Mouse (Mus musculus) limb, embryonic 12.5 days (tissue): ENCODE results near the gene Aktip. TPM values are rescaled to one million over a fixed set of nuclear protein-coding genes. Genes with fewer than 3 reads are reported as not detected.

Experiments used
- ATAC-seq: fragments of 200-750 bp; cut with Nextera tagmentation; 2 replicates; pipeline ENCODE4 v1.8.0; 2017; ENCODE audit warnings: low read depth, moderate TSS enrichment; ENCODE audit not compliant: insufficient number of reproducible peaks, insufficient read depth, low FRiP score, low TSS enrichment
- H3K27ac ChIP-seq: fragments of 300-500 bp; sonication (generic); 2 replicates; pipeline ENCODE4 v1.5.1; 2016; ENCODE audit warnings: mild to moderate bottlenecking, moderate library complexity
- H3K27me3 ChIP-seq: fragments of 300-500 bp; sonication (generic); 2 replicates; pipeline ENCODE4 v1.6.1; 2016; ENCODE audit warnings: mild to moderate bottlenecking, moderate library complexity
- H3K36me3 ChIP-seq: fragments of 300-500 bp; sonication (generic); 2 replicates; pipeline ENCODE4 v1.6.1; 2016; ENCODE audit warnings: mild to moderate bottlenecking, moderate library complexity
- H3K4me1 ChIP-seq: fragments of 300-500 bp; sonication (generic); replicated peaks from 2 replicates; pipeline ENCODE4 v1.6.1; 2016
- H3K4me2 ChIP-seq: fragments of 300-500 bp; sonication (generic); 2 replicates; pipeline ENCODE4 v1.6.1; 2016; ENCODE audit warnings: mild to moderate bottlenecking, moderate library complexity
- H3K4me3 ChIP-seq: fragments of 300-500 bp; sonication (generic); replicated peaks from 2 replicates; pipeline ENCODE4 v1.5.1; 2016; ENCODE audit warnings: mild to moderate bottlenecking
- H3K9ac ChIP-seq: fragments of 300-500 bp; sonication (generic); replicated peaks from 2 replicates; pipeline ENCODE4 v1.6.1; 2016; ENCODE audit warnings: mild to moderate bottlenecking, moderate library complexity
- H3K9me3 ChIP-seq: fragments of 300-500 bp; sonication (generic); 2 replicates; pipeline ENCODE4 v1.6.1; 2016; ENCODE audit warnings: mild to moderate bottlenecking, moderate library complexity
- WGBS: fragments of 180-500 bp; shearing (Covaris S2); methylation state at CpG from one replicate; pipeline ENCODE4 v1.1.7; 2016; 5-methylcytosine and 5-hydroxymethylcytosine counted together
- polyA plus RNA-seq: library from polyadenylated mRNA; unstranded; fragments of >200 nt; fragmentation: Nextera tagmentation; extraction: Ambion mirVana; gene quantifications from 2 replicates; pipeline ENCODE4 v1.2.1, GENCODE M21; 2016

Gene Aktip
- polyA plus RNA-seq, 1 experiment from 2014 or later, result 43.0 TPM

DNA sequence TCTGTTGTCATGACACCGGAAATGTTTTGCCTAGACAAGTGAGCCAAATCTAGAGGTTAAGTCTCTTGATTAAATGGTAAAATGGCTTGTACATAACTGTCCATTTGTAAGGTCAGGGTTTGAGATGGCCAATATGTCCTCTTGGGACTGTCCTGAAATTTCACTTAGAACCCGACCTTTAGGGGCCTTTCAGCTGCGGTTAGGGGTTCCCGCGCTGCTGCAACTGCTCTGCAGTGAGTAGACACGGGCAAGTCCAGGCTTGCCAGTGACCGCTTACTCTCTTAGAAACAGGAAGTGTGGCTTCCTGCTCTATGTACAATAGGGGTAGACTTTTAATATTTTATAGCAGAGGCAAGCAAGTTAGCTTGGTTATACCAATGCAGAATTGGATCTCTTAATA lies 117.9 kb downstream of the Aktip start:
- no peak for ATAC-seq

GRCm38 (mm10) chr8:91079678-91080077 lies 120.1 kb downstream of the Aktip start:
- Histone ChIP-seq H3K27ac (no peak overlapping the region), H3K9me3 (no peaks in the 10 kb centered on the region), H3K4me3 (no peak overlapping the region), H3K9ac (no peak overlapping the region), H3K27me3 (no peaks in the 10 kb centered on the region), H3K4me2 (no peak overlapping the region), H3K4me1 (no peaks in the 10 kb centered on the region), H3K36me3 (peaks cover 41% of the 10 kb centered on the region)
- 93% methylated on average over 2 of the region's 2 CpGs for WGBS
- ATAC-seq, result no peak

More for the DNA sequence above, 117.9 kb downstream of the Aktip start:
- no peak overlapping the region for H3K4me2 ChIP-seq
- no peak overlapping the region for H3K4me3 ChIP-seq
- no peaks in the 10 kb centered on the region for H3K27me3 ChIP-seq
- WGBS, result 82% methylated on average over 7 of the region's 7 CpGs
- no peak overlapping the region for H3K9ac ChIP-seq
- peaks cover 51% of the 10 kb centered on the region for H3K36me3 ChIP-seq
- no peaks in the 10 kb centered on the region for H3K9me3 ChIP-seq
- no peak overlapping the region for H3K27ac ChIP-seq
- H3K4me1 ChIP-seq, result no peaks in the 10 kb centered on the region

- Histone ChIP-seq H3K27me3 (no peaks in the 10 kb centered on the region), H3K36me3 (peaks cover 28% of the 10 kb centered on the region), H3K4me2 (no peak overlapping the region), H3K27ac (no peak overlapping the region), H3K9me3 (no peaks in the 10 kb centered on the region), H3K4me1 (no peaks in the 10 kb centered on the region), H3K4me3 (no peak overlapping the region), H3K9ac (no peak overlapping the region)
- ATAC-seq, result no peak
- 89% methylated on average over 12 of the region's 12 CpGs for WGBS
These were observed 122.5 kb downstream of the Aktip start for GRCm38 (mm10) chr8:91077077-91077867.

DNA sequence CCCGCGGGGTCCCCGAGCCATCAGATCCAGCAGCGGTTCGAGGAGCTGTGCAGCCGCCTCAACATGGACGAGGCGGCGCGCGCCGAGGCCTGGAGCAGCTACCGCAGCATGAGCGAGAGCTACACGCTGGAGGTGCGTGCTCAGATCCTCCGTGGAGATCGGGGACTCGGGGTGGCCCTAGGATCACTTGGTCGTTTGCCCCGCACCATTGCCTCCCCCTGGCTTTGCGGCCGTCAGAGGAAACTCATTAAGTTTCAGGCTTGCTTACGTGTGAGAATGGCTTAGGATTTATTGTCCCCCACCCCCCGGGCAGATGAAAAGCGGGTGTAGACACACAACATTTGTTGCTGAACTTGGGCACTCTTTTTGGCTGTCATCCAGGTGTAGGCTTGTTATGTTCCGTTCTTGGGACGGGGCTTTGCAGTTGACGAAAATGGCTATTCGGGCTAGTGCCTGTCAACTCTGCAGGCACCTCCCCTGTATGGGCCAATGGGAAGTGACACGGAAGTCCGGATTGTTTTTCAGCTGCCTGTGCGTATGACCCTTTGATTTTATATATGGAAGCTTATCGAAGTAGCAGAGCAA lies 129.4 kb downstream of the Aktip start:
- Histone ChIP-seq H3K4me2 (peak overlapping the region; percentile 64), H3K36me3 (no peaks in the 10 kb centered on the region), H3K27ac (peak overlapping the region; percentile 71; the same call in 1 of the 2 replicates), H3K27me3 (no peaks in the 10 kb centered on the region), H3K9ac (peak overlapping the region; percentile 78), H3K4me3 (peak overlapping the region; percentile 93), H3K4me1 (peaks cover 12% of the 10 kb centered on the region), H3K9me3 (no peaks in the 10 kb centered on the region)
- ATAC-seq, result peak; percentile 82
- WGBS, result under 1% methylated on average over 34 of the region's 34 CpGs

GRCm38 (mm10) chr8:91069834-91070233 lies 129.9 kb downstream of the Aktip start, which contains the start of gene Rbl2:
TSS of gene Rbl2 (plus strand) at chr8:91070057.
- WGBS, result 1% methylated on average over 25 of the region's 25 CpGs

DNA sequence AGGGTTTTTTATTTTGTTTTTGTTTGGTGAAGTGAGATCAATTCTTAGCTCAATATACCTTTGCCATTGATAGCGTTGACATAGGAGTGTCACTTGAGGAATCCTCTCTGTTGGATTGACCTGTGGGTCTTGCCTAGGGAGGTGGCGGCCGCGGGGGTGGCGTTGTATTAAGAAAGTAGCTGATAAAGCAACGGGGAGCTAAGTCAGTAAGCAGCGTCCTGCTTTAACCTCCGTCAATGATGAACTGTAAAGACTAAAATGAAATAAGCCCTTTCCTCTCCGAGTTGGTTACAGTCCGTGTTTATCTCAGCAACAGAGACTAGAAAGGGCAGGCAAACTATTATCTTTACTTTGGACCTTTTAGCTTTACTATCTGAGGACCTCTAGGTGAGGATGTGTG lies 130.4 kb downstream of the Aktip start:
- Histone ChIP-seq H3K9ac (peak overlapping the region; percentile 78), H3K27me3 (no peaks in the 10 kb centered on the region), H3K36me3 (no peaks in the 10 kb centered on the region), H3K4me2 (peak overlapping the region; percentile 64), H3K4me3 (peak overlapping the region; percentile 93), H3K4me1 (peaks cover 12% of the 10 kb centered on the region), H3K27ac (no peak overlapping the region), H3K9me3 (no peaks in the 10 kb centered on the region)
- 8% methylated on average over 10 of the region's 10 CpGs for WGBS
- ATAC-seq, result no peak

More at GRCm38 (mm10) chr8:91069834-91070233, 129.9 kb downstream of the Aktip start, which contains the start of gene Rbl2:
- ATAC-seq, result peak; percentile 94
- Histone ChIP-seq H3K4me1 (peaks cover 12% of the 10 kb centered on the region), H3K9me3 (no peaks in the 10 kb centered on the region), H3K36me3 (no peaks in the 10 kb centered on the region), H3K27me3 (no peaks in the 10 kb centered on the region), H3K4me3 (peak within 1 kb of the TSS; percentile 93), H3K9ac (peak within 1 kb of the TSS; percentile 78), H3K4me2 (peak within 1 kb of the TSS; percentile 64), H3K27ac (peak within 1 kb of the TSS; percentile 71; the same call in 1 of the 2 replicates)

GRCm38 (mm10) chr8:91065179-91065578 lies 134.6 kb downstream of the Aktip start:
- Histone ChIP-seq H3K4me3 (no peak overlapping the region), H3K27ac (no peak overlapping the region), H3K27me3 (no peaks in the 10 kb centered on the region), H3K9me3 (no peaks in the 10 kb centered on the region), H3K4me1 (peaks cover 6% of the 10 kb centered on the region; the same call in 1 of the 2 replicates), H3K9ac (no peak overlapping the region), H3K4me2 (no peak overlapping the region), H3K36me3 (no peaks in the 10 kb centered on the region)
- ATAC-seq, result no peak
- WGBS, result 69% methylated on average over 4 of the region's 4 CpGs

Other genes starting within 250 kb of the Aktip start
- 12.1 and 13.0 TPM in 2 replicates for gene Rbl2, start 129.9 kb downstream of the Aktip start, polyA plus RNA-seq
- 14.3 and 17.1 TPM in 2 replicates for gene Rpgrip1l, start 113.3 kb upstream of the Aktip start, polyA plus RNA-seq
- gene Fto, start 113.5 kb upstream of the Aktip start, polyA plus RNA-seq, result 92.1 and 96.3 TPM in 2 replicates